In the genomic region with DNA sequence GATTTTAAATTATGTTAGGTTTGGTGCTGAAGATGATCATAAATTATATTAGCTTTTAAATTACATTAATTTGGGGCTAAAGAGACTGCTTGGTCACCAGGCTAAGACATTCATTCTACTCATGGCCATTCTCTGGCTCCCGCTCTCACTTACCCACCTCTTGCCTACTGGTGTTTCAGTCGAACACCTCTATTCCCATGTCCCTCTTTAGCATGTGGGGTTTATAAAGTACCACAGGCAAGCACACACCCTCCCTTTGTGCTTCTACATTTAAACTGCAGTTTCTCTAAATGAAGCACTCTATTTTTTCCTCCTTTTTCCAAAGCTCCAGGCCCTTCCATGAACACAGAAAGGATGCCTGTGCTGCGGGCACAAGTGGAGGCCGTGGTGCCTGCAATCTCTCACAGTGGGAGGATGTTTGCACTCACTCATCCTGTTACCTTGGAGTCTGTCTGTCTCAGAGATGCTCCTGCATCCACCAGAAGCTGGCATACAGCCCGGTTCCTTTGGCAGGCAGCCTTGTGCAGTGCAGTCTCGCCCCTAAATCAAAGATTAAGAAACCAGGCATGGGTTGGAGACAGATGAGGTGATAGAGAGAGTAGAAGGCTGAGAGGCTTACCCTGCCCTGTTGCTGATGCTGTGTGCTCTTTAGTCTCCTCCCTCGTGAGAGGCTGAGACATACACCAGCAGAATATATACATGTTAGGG, we compare ENCODE assay signal across 7 mouse cellular contexts. TPM values are rescaled to one million over a fixed set of nuclear protein-coding genes. Genes with fewer than 3 reads are reported as not detected.
DNase-seq lines count a peak whose midpoint lies in the region; ATAC-seq and TF ChIP-seq lines count a peak whose summit lies in the region.

No protein-coding gene starts in this region.

- H3K27me3 ChIP-seq in embryonic facial prominence, embryonic 12.5 days: no peaks in the 10 kb centered on the region

- no peak for TF ChIP-seq CTCF in lung, adult 2 months (IDR thresholded peaks at IDR 0.05; ENCODE audit: insufficient read depth, low read length)

- ATAC-seq in embryonic facial prominence, embryonic 12.5 days (ENCODE audit: insufficient number of reproducible peaks, insufficient read depth, low FRiP score, low TSS enrichment): no peak

- 84% methylated on average over 7 of the region's 7 CpGs for WGBS in embryonic facial prominence, embryonic 12.5 days
- 48% methylated on average over 7 of the region's 7 CpGs for WGBS in lung, adult 2 months

- H3K9ac ChIP-seq in embryonic facial prominence, embryonic 12.5 days: no peak overlapping the region

- TF ChIP-seq POLR2A in lung, adult 2 months (IDR thresholded peaks at IDR 0.05; ENCODE audit: borderline replicate concordance, extremely low read depth, low read depth, low read length): no peak

- no peaks in the 10 kb centered on the region for H3K9me3 ChIP-seq in embryonic facial prominence, embryonic 12.5 days

- H3K4me1 ChIP-seq in embryonic facial prominence, embryonic 12.5 days: 0 out of 2 replicates have a peak, but pooled peaks cover 3% of the 10 kb centered on the region
- H3K4me1 ChIP-seq in lung, adult 2 months (ENCODE audit: control insufficient read depth, insufficient read depth, low read length): no peaks in the 10 kb centered on the region

- no peak overlapping the region for H3K4me2 ChIP-seq in embryonic facial prominence, embryonic 12.5 days (replicated peaks)

- 0 out of 2 replicates have a peak overlapping the region, but pooled peaks have one; percentile 4 for H3K27ac ChIP-seq in embryonic facial prominence, embryonic 12.5 days

- H3K36me3 ChIP-seq in embryonic facial prominence, embryonic 12.5 days: no peaks in the 10 kb centered on the region

- no peak overlapping the region for H3K4me3 ChIP-seq in embryonic facial prominence, embryonic 12.5 days
- H3K4me3 ChIP-seq in lung, adult 2 months (replicated peaks; ENCODE audit: extremely low read depth, low read depth, low read length): no peak overlapping the region

- peak; percentile 93 for DNase-seq in MN1 (ENCODE audit: low spot score)
- DNase-seq in adrenal gland, adult (ENCODE audit: inconsistent age in 2 of 2, low spot score in 1 of 2): peak; percentile 66 to 91
- DNase-seq in kidney, postnatal 4 days: peak; percentile 69 to 72
- DNase-seq in lung, adult 2 months: peak; percentile 4
- peak; percentile 84 for DNase-seq in right cerebral cortex, postnatal 25 days
- no peak for DNase-seq in spleen, postnatal 14 days (ENCODE audit: low spot score in 2 of 2)

RNA-seq across cellular contexts. Expression of gene Ptn, which starts 40.6 kb away (rescaled TPM):
- polyA plus RNA-seq in embryonic facial prominence, embryonic 12.5 days (2016; fragmentation: Nextera tagmentation; extraction: Ambion mirVana): 678 and 730 TPM in 2 replicates
- polyA plus RNA-seq in lung, adult 2 months (2012; rRNA removed): 0.48 and 1.1 TPM in 2 replicates

Comparison
In these comparisons a context has a peak if more than half of its experiments do, and no peak if none do; other contexts are left out.
1. DNase-seq: peak in MN1 (single experiment), adrenal gland, adult (2 of 2), kidney, postnatal 4 days (2 of 2), lung, adult 2 months (single experiment) and right cerebral cortex, postnatal 25 days (single experiment); none in spleen, postnatal 14 days (0 of 2).
2. RNA of gene Ptn, which starts 40.6 kb away (polyA plus RNA-seq): 678 to 730 TPM in embryonic facial prominence, embryonic 12.5 days; 0.48 to 1.1 TPM in lung, adult 2 months; every median in the first group is over 100 times any median in the second.